Mouse (Mus musculus): Measurements from ENCODE around the gene Erc2.
A peak's percentile ranks its signal among the peaks of the same experiment; 100 is the strongest.

Erc2 gene

GRCm38 (mm10) chr14:27937922-27938321, 315.7 kb downstream of the Erc2 start:
- no peak for DNase-seq (ENCODE audit: low spot score in 2 of 2)

GRCm38 (mm10) chr14:27945276-27945675, 323.0 kb downstream of the Erc2 start:
- no peak for DNase-seq (ENCODE audit: low spot score in 2 of 2)

- DNase-seq (ENCODE audit: low spot score in 2 of 2), result no peak
Measured at GRCm38 (mm10) chr14:27946211-27946610, 324.0 kb downstream of the Erc2 start.

- DNase-seq (ENCODE audit: low spot score in 2 of 2), result no peak
Measured at GRCm38 (mm10) chr14:27948391-27948790, 326.2 kb downstream of the Erc2 start.

- no peak for DNase-seq (ENCODE audit: low spot score in 2 of 2)
Measured at GRCm38 (mm10) chr14:27953814-27954213, 331.6 kb downstream of the Erc2 start.

- no peak for DNase-seq (ENCODE audit: low spot score in 2 of 2)
Measured at GRCm38 (mm10) chr14:27956801-27957200, 334.6 kb downstream of the Erc2 start.

- no peak for DNase-seq (ENCODE audit: low spot score in 2 of 2)
Measured at GRCm38 (mm10) chr14:27973701-27974100, 351.5 kb downstream of the Erc2 start.

- no peak for DNase-seq (ENCODE audit: low spot score in 2 of 2)
Measured at GRCm38 (mm10) chr14:27975661-27976060, 353.4 kb downstream of the Erc2 start.

GRCm38 (mm10) chr14:27984758-27985157, 362.5 kb downstream of the Erc2 start:
- no peak for DNase-seq (ENCODE audit: low spot score in 2 of 2)

- no peak for DNase-seq (ENCODE audit: low spot score in 2 of 2)
Measured at GRCm38 (mm10) chr14:27985201-27985600, 363.0 kb downstream of the Erc2 start.

- DNase-seq (ENCODE audit: low spot score in 2 of 2), result peak in 1 of 2 experiments; percentile 25
Measured at GRCm38 (mm10) chr14:27987422-27987821, 365.2 kb downstream of the Erc2 start.

- no peak for DNase-seq (ENCODE audit: low spot score in 2 of 2)
Measured at GRCm38 (mm10) chr14:27998551-27998950, 376.3 kb downstream of the Erc2 start.

GRCm38 (mm10) chr14:28004023-28004422, 381.8 kb downstream of the Erc2 start:
- peak; percentile 30 to 41 for DNase-seq (ENCODE audit: low spot score in 2 of 2)

GRCm38 (mm10) chr14:28010536-28011280, 388.5 kb downstream of the Erc2 start:
- DNase-seq (ENCODE audit: low spot score in 2 of 2), result no peak

GRCm38 (mm10) chr14:28023199-28023598, 401.0 kb downstream of the Erc2 start:
- DNase-seq (ENCODE audit: low spot score in 2 of 2), result no peak

GRCm38 (mm10) chr14:28030870-28031269, 408.6 kb downstream of the Erc2 start:
- no peak for DNase-seq (ENCODE audit: low spot score in 2 of 2)

- no peak for DNase-seq (ENCODE audit: low spot score in 2 of 2)
Measured at GRCm38 (mm10) chr14:28035013-28035412, 412.8 kb downstream of the Erc2 start.

GRCm38 (mm10) chr14:28043095-28043494, 420.9 kb downstream of the Erc2 start:
- DNase-seq (ENCODE audit: low spot score in 2 of 2), result no peak

- no peak for DNase-seq (ENCODE audit: low spot score in 2 of 2)
Measured at GRCm38 (mm10) chr14:28051646-28052045, 429.4 kb downstream of the Erc2 start.

- no peak for DNase-seq (ENCODE audit: low spot score in 2 of 2)
Measured at GRCm38 (mm10) chr14:28057159-28057884, 435.1 kb downstream of the Erc2 start.

GRCm38 (mm10) chr14:28057885-28058860, 435.9 kb downstream of the Erc2 start:
- peak; percentile 57 to 67 for DNase-seq (ENCODE audit: low spot score in 2 of 2)

GRCm38 (mm10) chr14:28060891-28061290, 438.7 kb downstream of the Erc2 start:
- no peak for DNase-seq (ENCODE audit: low spot score in 2 of 2)
